Mouse (Mus musculus): ENCODE data around the gene Prrc2a.

Prrc2a gene

GRCm38 (mm10) chr17:35103221-35103690, 61.4 kb downstream of the Prrc2a start:
- in situ Hi-C loops (cut with MboI), result no loop called here

GRCm38 (mm10) chr17:35102299-35102698, 62.4 kb downstream of the Prrc2a start:
- in situ Hi-C loops (cut with MboI), result no loop called here

GRCm38 (mm10) chr17:35101161-35101560, 63.5 kb downstream of the Prrc2a start:
- in situ Hi-C loops (cut with MboI), result no loop called here

GRCm38 (mm10) chr17:35100196-35100765, 64.4 kb downstream of the Prrc2a start:
- in situ Hi-C loops (cut with MboI), result no loop called here

Data from mature B cell (primary cell).